Mouse (Mus musculus): ENCODE data around the gene Abcc4.

GRCm38 (mm10) chr14:118658328-118658692, 47.7 kb downstream of the Abcc4 start:
- no peak for TF ChIP-seq POLR2A (IDR thresholded peaks at IDR 0.05; ENCODE audit: extremely low read depth, insufficient read depth, low read length)
- TF ChIP-seq CTCF (IDR thresholded peaks at IDR 0.05; ENCODE audit: low read depth, low read length), result no peak

Data from liver, adult 2 months (tissue).